Mouse (Mus musculus): Measurements from ENCODE around the gene Tiam1. TPM values are rescaled to one million over a fixed set of nuclear protein-coding genes. Genes with fewer than 3 reads are reported as not detected.

Tiam1 gene
- polyA plus RNA-seq, 1 experiment from 2014 or later, result 12.8 TPM

GRCm38 (mm10) chr16:89808168-89808567 is 335.4 kb downstream of the Tiam1 start:
- no peak for ATAC-seq (ENCODE audit: low read depth)
- Histone ChIP-seq H3K9me3 (ENCODE audit: control insufficient read depth, low read length) (no peaks in the 10 kb centered on the region), H3K27me3 (ENCODE audit: control insufficient read depth, insufficient read depth, low read depth, low read length) (no peaks in the 10 kb centered on the region), H3K4me3 (ENCODE audit: low read length) (no peak overlapping the region), H3K4me2 (ENCODE audit: low read depth, low read length) (peak overlapping the region; percentile 20; the same call in 1 of the 2 replicates), H3K27ac (ENCODE audit: low read length) (no peak overlapping the region), H3K36me3 (ENCODE audit: control insufficient read depth, insufficient read depth, low read length) (peaks cover 10% of the 10 kb centered on the region), H3K4me1 (replicated peaks; ENCODE audit: control insufficient read depth, insufficient read depth, low read length) (peaks cover 2% of the 10 kb centered on the region; the same call in 1 of the 2 replicates), H3K9ac (ENCODE audit: low read length) (no peak overlapping the region)
- WGBS, result 38% methylated on average over 13 of the region's 13 CpGs

- Histone ChIP-seq H3K9me3 (ENCODE audit: control insufficient read depth, low read length) (no peaks in the 10 kb centered on the region), H3K36me3 (ENCODE audit: control insufficient read depth, insufficient read depth, low read length) (peaks cover 7% of the 10 kb centered on the region; the same call in 1 of the 2 replicates), H3K4me2 (ENCODE audit: low read depth, low read length) (no peak overlapping the region), H3K4me3 (ENCODE audit: low read length) (no peak overlapping the region), H3K27me3 (ENCODE audit: control insufficient read depth, insufficient read depth, low read depth, low read length) (no peaks in the 10 kb centered on the region), H3K4me1 (replicated peaks; ENCODE audit: control insufficient read depth, insufficient read depth, low read length) (peaks cover 2% of the 10 kb centered on the region; the same call in 1 of the 2 replicates), H3K27ac (ENCODE audit: low read length) (no peak overlapping the region), H3K9ac (ENCODE audit: low read length) (no peak overlapping the region)
- ATAC-seq (ENCODE audit: low read depth), result no peak
- WGBS, result 68% methylated on average over 8 of the region's 8 CpGs
These were observed 337.6 kb downstream of the Tiam1 start for GRCm38 (mm10) chr16:89805946-89806345.

DNA sequence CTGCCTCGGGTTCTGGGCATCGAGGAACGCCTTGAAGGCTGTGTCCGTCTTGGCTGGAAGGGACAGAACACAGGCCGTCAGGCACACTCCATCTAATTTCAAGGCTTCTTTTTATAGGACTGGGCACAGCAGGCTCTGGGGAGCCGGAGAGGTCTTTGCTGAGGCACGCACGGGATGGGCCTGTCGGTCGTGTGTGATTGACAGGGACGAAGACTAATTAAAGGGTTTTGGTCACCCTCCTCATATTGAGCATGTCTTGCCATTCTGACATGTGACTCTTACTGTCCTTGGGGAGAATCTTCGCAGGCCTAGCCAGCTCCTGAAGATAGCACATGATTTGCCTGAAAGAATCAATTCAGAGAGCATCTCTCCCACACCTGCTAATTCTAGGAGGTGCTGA is 338.4 kb downstream of the Tiam1 start:
- Histone ChIP-seq H3K4me1 (replicated peaks; ENCODE audit: control insufficient read depth, insufficient read depth, low read length) (peaks cover 2% of the 10 kb centered on the region; the same call in 1 of the 2 replicates), H3K9me3 (ENCODE audit: control insufficient read depth, low read length) (no peaks in the 10 kb centered on the region), H3K4me3 (ENCODE audit: low read length) (no peak overlapping the region), H3K27me3 (ENCODE audit: control insufficient read depth, insufficient read depth, low read depth, low read length) (no peaks in the 10 kb centered on the region), H3K27ac (ENCODE audit: low read length) (no peak overlapping the region), H3K9ac (ENCODE audit: low read length) (no peak overlapping the region), H3K4me2 (ENCODE audit: low read depth, low read length) (no peak overlapping the region), H3K36me3 (ENCODE audit: control insufficient read depth, insufficient read depth, low read length) (peaks cover 7% of the 10 kb centered on the region; the same call in 1 of the 2 replicates)
- ATAC-seq (ENCODE audit: low read depth), result no peak
- WGBS, result 86% methylated on average over 12 of the region's 12 CpGs

DNA sequence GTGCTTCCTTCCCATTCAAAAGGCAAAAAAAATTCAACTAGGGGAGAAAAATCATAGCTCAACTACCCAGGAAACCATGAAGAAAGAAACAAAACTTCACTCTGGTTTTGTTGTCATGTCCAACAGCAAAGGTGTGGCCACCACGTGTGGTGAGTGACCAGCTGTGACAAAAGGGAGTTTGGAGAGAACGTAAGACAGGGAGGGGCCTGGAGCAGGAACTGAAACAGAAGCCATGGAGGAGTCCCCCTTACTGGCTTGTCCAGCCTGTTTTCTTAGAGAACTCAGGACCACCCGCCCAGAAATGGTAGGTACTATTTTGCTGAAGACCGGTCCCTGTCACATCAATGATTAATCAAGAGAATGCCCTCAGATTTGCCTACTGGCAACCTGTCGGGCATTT is 342.1 kb downstream of the Tiam1 start:
- no peaks in the 10 kb centered on the region for H3K27me3 ChIP-seq (ENCODE audit: control insufficient read depth, insufficient read depth, low read depth, low read length)
- no peak overlapping the region for H3K27ac ChIP-seq (ENCODE audit: low read length)
- H3K4me1 ChIP-seq (replicated peaks; ENCODE audit: control insufficient read depth, insufficient read depth, low read length), result no peaks in the 10 kb centered on the region; the same call in 1 of the 2 replicates
- no peak for ATAC-seq (ENCODE audit: low read depth)
- WGBS, result 70% methylated on average over 5 of the region's 5 CpGs
- no peak overlapping the region for H3K4me2 ChIP-seq (ENCODE audit: low read depth, low read length)
- no peaks in the 10 kb centered on the region for H3K9me3 ChIP-seq (ENCODE audit: control insufficient read depth, low read length)
- H3K9ac ChIP-seq (ENCODE audit: low read length), result no peak overlapping the region
- peaks cover 7% of the 10 kb centered on the region; the same call in 1 of the 2 replicates for H3K36me3 ChIP-seq (ENCODE audit: control insufficient read depth, insufficient read depth, low read length)
- no peak overlapping the region for H3K4me3 ChIP-seq (ENCODE audit: low read length)

DNA sequence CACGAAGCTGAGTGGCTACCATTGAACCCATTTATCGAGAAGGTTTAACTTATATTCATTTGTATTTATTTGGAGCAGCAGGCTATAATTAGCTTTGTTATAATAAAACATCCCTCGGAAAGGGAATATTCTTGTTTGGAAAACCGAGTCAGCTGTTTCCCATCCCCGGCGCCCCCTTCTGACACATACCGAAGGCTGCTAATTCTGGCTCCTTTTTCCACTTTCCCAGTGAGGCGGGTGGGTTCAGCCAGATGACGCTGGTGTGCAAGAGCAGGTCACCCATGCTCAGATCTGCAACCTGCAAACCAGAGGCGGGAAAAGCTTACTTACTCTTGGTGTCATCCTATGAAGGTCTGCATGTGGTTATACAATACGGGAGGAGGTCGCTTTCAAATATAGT is 343.8 kb downstream of the Tiam1 start:
- whole genome bisulfite sequencing, result 60% methylated on average over 12 of the region's 12 CpGs
- no peak overlapping the region for H3K27ac ChIP-seq (ENCODE audit: low read length)
- no peaks in the 10 kb centered on the region for H3K9me3 ChIP-seq (ENCODE audit: control insufficient read depth, low read length)
- no peak overlapping the region for H3K4me2 ChIP-seq (ENCODE audit: low read depth, low read length)
- H3K36me3 ChIP-seq (ENCODE audit: control insufficient read depth, insufficient read depth, low read length), result peaks cover 4% of the 10 kb centered on the region; the same call in 1 of the 2 replicates
- no peak overlapping the region for H3K9ac ChIP-seq (ENCODE audit: low read length)
- H3K27me3 ChIP-seq (ENCODE audit: control insufficient read depth, insufficient read depth, low read depth, low read length), result no peaks in the 10 kb centered on the region
- ATAC-seq (ENCODE audit: low read depth), result no peak
- H3K4me1 ChIP-seq (replicated peaks; ENCODE audit: control insufficient read depth, insufficient read depth, low read length), result no peaks in the 10 kb centered on the region; the same call in 1 of the 2 replicates
- H3K4me3 ChIP-seq (ENCODE audit: low read length), result no peak overlapping the region

DNA sequence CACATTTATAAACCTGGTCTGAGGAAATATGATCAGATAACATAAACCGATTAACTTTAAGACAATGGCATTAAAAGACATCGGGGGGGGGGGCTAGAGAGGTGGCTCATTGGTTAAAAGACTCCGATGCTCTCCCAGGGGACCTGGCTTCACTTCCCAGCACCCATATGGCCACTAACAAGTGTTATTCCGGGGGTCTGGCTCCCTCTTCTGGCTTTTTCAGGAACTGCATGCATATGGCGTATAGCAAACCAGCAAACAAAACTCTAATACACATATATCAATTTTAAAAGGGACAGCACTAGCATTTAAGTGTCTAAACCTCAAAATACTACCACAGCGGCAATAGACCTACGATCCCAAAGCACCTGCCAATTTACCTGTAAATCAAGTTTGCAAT is 347.0 kb downstream of the Tiam1 start:
- no peak overlapping the region for H3K9ac ChIP-seq (ENCODE audit: low read length)
- no peaks in the 10 kb centered on the region for H3K9me3 ChIP-seq (ENCODE audit: control insufficient read depth, low read length)
- ATAC-seq (ENCODE audit: low read depth), result no peak
- H3K27ac ChIP-seq (ENCODE audit: low read length), result no peak overlapping the region
- WGBS, result 89% methylated on average over 7 of the region's 7 CpGs
- no peak overlapping the region for H3K4me3 ChIP-seq (ENCODE audit: low read length)
- no peaks in the 10 kb centered on the region; the same call in 1 of the 2 replicates for H3K4me1 ChIP-seq (replicated peaks; ENCODE audit: control insufficient read depth, insufficient read depth, low read length)
- no peak overlapping the region for H3K4me2 ChIP-seq (ENCODE audit: low read depth, low read length)
- H3K36me3 ChIP-seq (ENCODE audit: control insufficient read depth, insufficient read depth, low read length), result peaks cover 3% of the 10 kb centered on the region
- H3K27me3 ChIP-seq (ENCODE audit: control insufficient read depth, insufficient read depth, low read depth, low read length), result no peaks in the 10 kb centered on the region

DNA sequence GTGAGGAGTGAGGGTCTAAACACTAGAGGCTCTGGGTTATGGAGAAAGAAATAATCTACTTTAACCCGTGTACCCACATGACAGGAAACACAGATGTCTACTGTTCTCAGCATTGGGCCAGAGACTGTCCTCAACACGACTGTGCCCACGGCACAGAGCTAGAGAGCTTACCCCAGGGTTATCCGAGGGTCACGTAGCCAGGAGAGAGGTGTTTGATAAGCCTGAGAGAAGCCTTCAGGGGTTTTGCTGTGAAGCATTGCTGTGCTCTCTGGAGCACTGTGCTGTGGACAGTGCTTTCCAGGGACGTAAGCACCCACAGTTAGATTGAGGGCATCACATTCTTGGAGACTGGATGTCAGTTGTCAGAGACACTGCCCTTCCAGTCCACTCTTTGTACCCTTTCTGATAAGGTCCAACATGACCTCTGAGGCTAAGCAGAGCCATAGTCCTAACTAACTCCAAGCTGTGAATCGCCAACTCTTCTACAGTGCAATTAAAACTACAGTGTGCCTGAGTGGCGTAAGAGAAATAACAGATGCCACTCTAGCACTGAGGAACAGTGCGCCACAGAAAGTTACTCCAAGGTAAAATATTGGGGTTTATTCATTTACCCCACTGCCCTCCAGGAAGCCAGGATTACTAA is 353.7 kb downstream of the Tiam1 start:
- H3K4me1 ChIP-seq (replicated peaks; ENCODE audit: control insufficient read depth, insufficient read depth, low read length), result no peaks in the 10 kb centered on the region
- H3K9me3 ChIP-seq (ENCODE audit: control insufficient read depth, low read length), result no peaks in the 10 kb centered on the region
- ATAC-seq (ENCODE audit: low read depth), result no peak
- H3K36me3 ChIP-seq (ENCODE audit: control insufficient read depth, insufficient read depth, low read length), result peaks cover 4% of the 10 kb centered on the region
- no peak overlapping the region for H3K4me2 ChIP-seq (ENCODE audit: low read depth, low read length)
- H3K27ac ChIP-seq (ENCODE audit: low read length), result no peak overlapping the region
- no peak overlapping the region for H3K4me3 ChIP-seq (ENCODE audit: low read length)
- H3K27me3 ChIP-seq (ENCODE audit: control insufficient read depth, insufficient read depth, low read depth, low read length), result no peaks in the 10 kb centered on the region
- no peak overlapping the region for H3K9ac ChIP-seq (ENCODE audit: low read length)
- WGBS, result 75% methylated on average over 9 of the region's 9 CpGs

- no peak overlapping the region for H3K9ac ChIP-seq (ENCODE audit: low read length)
- H3K4me2 ChIP-seq (ENCODE audit: low read depth, low read length), result no peak overlapping the region
- H3K4me3 ChIP-seq (ENCODE audit: low read length), result no peak overlapping the region
- no peaks in the 10 kb centered on the region for H3K9me3 ChIP-seq (ENCODE audit: control insufficient read depth, low read length)
- H3K4me1 ChIP-seq (replicated peaks; ENCODE audit: control insufficient read depth, insufficient read depth, low read length), result no peaks in the 10 kb centered on the region
- no peak for ATAC-seq (ENCODE audit: low read depth)
- 62% methylated on average over 5 of the region's 5 CpGs for WGBS
- no peaks in the 10 kb centered on the region for H3K27me3 ChIP-seq (ENCODE audit: control insufficient read depth, insufficient read depth, low read depth, low read length)
- H3K27ac ChIP-seq (ENCODE audit: low read length), result no peak overlapping the region
- no peaks in the 10 kb centered on the region for H3K36me3 ChIP-seq (ENCODE audit: control insufficient read depth, insufficient read depth, low read length)
These were observed 357.8 kb downstream of the Tiam1 start for GRCm38 (mm10) chr16:89785795-89786194.

- H3K9ac ChIP-seq (ENCODE audit: low read length), result no peak overlapping the region
- H3K27me3 ChIP-seq (ENCODE audit: control insufficient read depth, insufficient read depth, low read depth, low read length), result no peaks in the 10 kb centered on the region; the same call in 1 of the 2 replicates
- no peaks in the 10 kb centered on the region for H3K36me3 ChIP-seq (ENCODE audit: control insufficient read depth, insufficient read depth, low read length)
- WGBS, result 78% methylated on average over 3 of the region's 3 CpGs
- H3K4me3 ChIP-seq (ENCODE audit: low read length), result no peak overlapping the region
- ATAC-seq (ENCODE audit: low read depth), result no peak
- no peak overlapping the region for H3K27ac ChIP-seq (ENCODE audit: low read length)
- no peaks in the 10 kb centered on the region for H3K9me3 ChIP-seq (ENCODE audit: control insufficient read depth, low read length)
- no peak overlapping the region for H3K4me2 ChIP-seq (ENCODE audit: low read depth, low read length)
- no peaks in the 10 kb centered on the region for H3K4me1 ChIP-seq (replicated peaks; ENCODE audit: control insufficient read depth, insufficient read depth, low read length)
These were observed 363.9 kb downstream of the Tiam1 start for GRCm38 (mm10) chr16:89779705-89780104.
